Mouse (Mus musculus) G1E (cell line): ENCODE results near the gene Tmf1. TPM values are rescaled to one million over a fixed set of nuclear protein-coding genes. Genes with fewer than 3 reads are reported as not detected.

ENCODE experiments used
- ATAC-seq: 2 replicates; pipeline ENCODE4 v1.8.0; 2016; ENCODE audit warnings: mild to moderate bottlenecking; ENCODE audit not compliant: insufficient number of reproducible peaks, poor library complexity, low FRiP score, severe bottlenecking; ENCODE audit errors: extremely low read depth
- DNase-seq: peaks from one replicate; pipeline ENCODE4 v3.0.0; 2012; ENCODE audit warnings: low spot score
- H3K27me3 ChIP-seq: 2 replicates; pipeline ENCODE4 v1.6.1; 2012; ENCODE audit warnings: mild to moderate bottlenecking, low read length, inconsistent platforms; ENCODE audit not compliant: insufficient read depth
- H3K36me3 ChIP-seq: replicated peaks from 2 replicates; pipeline ENCODE3; 2012; ENCODE audit warnings: mild to moderate bottlenecking, inconsistent platforms
- H3K4me1 ChIP-seq: 2 replicates; pipeline ENCODE4 v1.6.1; 2012; ENCODE audit warnings: low read depth, low read length, inconsistent platforms, mixed read lengths; ENCODE audit not compliant: insufficient read depth
- H3K4me3 ChIP-seq: 2 replicates; pipeline ENCODE4 v1.5.1; 2012; ENCODE audit warnings: low read depth, mild to moderate bottlenecking, inconsistent platforms, low read length, moderate library complexity, mixed read lengths
- H3K9me3 ChIP-seq: replicated peaks from 2 replicates; pipeline ENCODE4 v1.6.1; 2012; ENCODE audit warnings: inconsistent platforms
- CTCF ChIP-seq: IDR thresholded peaks from 2 replicates; pipeline ENCODE4 v1.5.1; 2012; ENCODE audit warnings: low read depth, low read length, inconsistent platforms, mixed read lengths
- GATA1 ChIP-seq: IDR thresholded peaks from 2 replicates; pipeline ENCODE4 v1.6.1; 2012; ENCODE audit warnings: borderline replicate concordance, low read length, inconsistent platforms, mixed read lengths
- GATA2 ChIP-seq: IDR thresholded peaks from 2 replicates; pipeline ENCODE4 v1.6.1; 2012; ENCODE audit warnings: low read depth, low read length, inconsistent platforms, borderline replicate concordance
- POLR2AphosphoS5 ChIP-seq: IDR thresholded peaks from 2 replicates; pipeline ENCODE4 v1.6.1; 2012; ENCODE audit warnings: low read depth, low read length, inconsistent platforms; ENCODE audit not compliant: insufficient replicate concordance
- TAL1 ChIP-seq: conservative IDR thresholded peaks from 2 replicates; pipeline ENCODE4 v1.6.1; 2012; ENCODE audit warnings: low read depth, low read length, inconsistent platforms, mixed read lengths
- polyA plus RNA-seq: library from polyadenylated mRNA; stranded (reverse); fragments of >175 nt; gene quantifications from 2 replicates; pipeline ENCODE4 v1.2.3, GENCODE M21; 2012
- total RNA-seq, 2 experiments: library from RNA; stranded (forward) in 1 of 2; stranded (reverse) in 1 of 2; fragments of 200-1000 nt in 1 of 2; fragments of >200 nt in 1 of 2; fragmentation: Nextera tagmentation in 1 of 2; gene quantifications; 2 replicates each; pipeline ENCODE4 v1.2.3; 2014 to 2017

Gene Tmf1
- total and polyA plus RNA-seq, 3 experiments = 6.6 to 121 (median 38.5) TPM

DNA sequence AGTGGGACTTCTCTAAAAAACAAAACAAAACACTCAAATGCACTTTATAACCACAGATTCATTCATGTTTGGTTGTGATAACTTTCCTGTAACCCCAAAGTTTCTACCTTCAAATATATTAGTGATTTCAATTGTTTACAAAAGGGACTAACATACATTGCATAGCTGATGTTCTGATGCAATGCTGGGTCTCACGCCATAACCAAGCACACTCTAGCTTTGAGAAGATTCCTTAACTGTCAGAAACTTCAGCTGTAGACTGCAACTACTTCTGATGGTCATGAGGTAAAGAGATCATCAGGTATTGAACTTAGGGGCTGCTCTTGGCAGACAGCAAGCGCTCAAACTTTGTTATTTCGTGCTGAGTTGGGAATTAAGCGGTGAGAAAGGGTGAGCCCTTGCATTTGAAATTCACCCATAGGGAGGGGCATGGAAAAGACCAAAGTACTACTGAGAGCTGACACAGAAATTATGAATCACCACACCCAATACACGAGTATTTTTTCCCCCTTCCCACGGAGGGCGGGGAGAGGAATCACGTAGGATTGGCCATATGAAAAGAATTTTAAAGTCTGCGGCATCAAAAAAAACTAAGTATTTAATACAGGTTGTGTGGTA lies 25.4 kb upstream of the Tmf1 start:
- ATAC-seq (no peak), DNase-seq (no peak)
- Histone ChIP-seq H3K4me1 (peaks cover 34% of the 10 kb centered on the region), H3K9me3 (no peaks in the 10 kb centered on the region), H3K4me3 (peak overlapping the region; percentile 89), H3K36me3 (peaks cover 15% of the 10 kb centered on the region), H3K27me3 (no peaks in the 10 kb centered on the region)
- TF ChIP-seq CTCF = no peak
- no peak for TF ChIP-seq TAL1

DNA sequence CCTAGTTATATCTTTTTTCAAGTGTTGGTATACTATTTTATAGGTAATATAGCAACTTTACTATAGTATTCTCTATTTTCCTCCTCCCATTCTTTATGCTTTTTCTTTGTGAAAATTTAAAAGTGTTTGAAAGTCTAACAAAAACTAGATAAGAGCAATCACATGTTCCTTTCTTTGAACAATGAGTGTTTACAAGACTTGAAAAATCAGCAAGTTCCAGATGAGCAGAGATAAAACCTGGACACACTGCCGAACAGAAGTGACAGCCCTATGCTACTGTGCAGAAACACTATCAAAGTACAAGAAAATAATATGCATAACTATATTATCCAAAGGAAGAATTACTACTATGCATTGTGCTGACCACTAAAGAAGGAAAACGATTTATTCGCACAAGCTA lies 23.6 kb upstream of the Tmf1 start:
- H3K4me1 ChIP-seq = peaks cover 25% of the 10 kb centered on the region
- TF ChIP-seq POLR2AphosphoS5 (no peak), TAL1 (no peak), GATA1 (no peak), CTCF (no peak), GATA2 (no peak)
- H3K4me3 ChIP-seq = no peak overlapping the region
- H3K27me3 ChIP-seq = no peaks in the 10 kb centered on the region
- no peak for ATAC-seq
- H3K36me3 ChIP-seq = peaks cover 25% of the 10 kb centered on the region
- DNase-seq = no peak
- H3K9me3 ChIP-seq = no peaks in the 10 kb centered on the region

- H3K27me3 ChIP-seq = no peaks in the 10 kb centered on the region
- no peaks in the 10 kb centered on the region for H3K9me3 ChIP-seq
- H3K4me1 ChIP-seq = peaks cover 15% of the 10 kb centered on the region
- no peak for ATAC-seq
- peaks cover 44% of the 10 kb centered on the region for H3K36me3 ChIP-seq
- DNase-seq = no peak
- no peak overlapping the region for H3K4me3 ChIP-seq
- no peak for TF ChIP-seq POLR2AphosphoS5
- no peak for TF ChIP-seq GATA2
- TF ChIP-seq CTCF = no peak
- no peak for TF ChIP-seq GATA1
- TF ChIP-seq TAL1 = no peak
Observed at GRCm38 (mm10) chr6:97200437-97200836, 21.5 kb upstream of the Tmf1 start.

- TF ChIP-seq GATA1 (no peak), POLR2AphosphoS5 (no peak), CTCF (no peak), GATA2 (no peak), TAL1 (no peak)
Observed at GRCm38 (mm10) chr6:97179367-97179828, 476 bp upstream of the Tmf1 start.

DNA sequence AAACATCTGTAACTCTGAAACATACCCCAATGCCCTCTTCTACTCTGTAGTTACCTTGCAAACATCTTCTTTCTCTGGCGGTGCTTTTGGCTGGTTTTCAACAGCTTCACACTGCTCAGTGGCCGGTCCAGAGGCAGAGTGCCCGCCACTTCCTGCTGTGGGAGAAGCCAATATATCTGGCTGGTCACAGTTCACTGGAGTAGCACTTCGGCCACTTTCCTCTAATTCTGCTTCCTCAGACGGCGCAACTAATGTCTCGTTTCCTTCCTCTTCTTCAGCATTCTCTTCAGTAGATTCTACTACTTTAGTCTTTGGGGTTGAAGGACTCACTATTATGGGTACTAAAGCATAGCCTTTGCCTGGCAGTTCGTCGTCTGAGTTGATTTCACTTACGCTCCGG lies 3.2 kb downstream of the Tmf1 start:
- no peaks in the 10 kb centered on the region for H3K9me3 ChIP-seq
- DNase-seq (no peak), ATAC-seq (no peak)
- H3K27me3 ChIP-seq = no peaks in the 10 kb centered on the region
- no peak overlapping the region for H3K4me3 ChIP-seq
- TF ChIP-seq TAL1 = no peak
- TF ChIP-seq GATA1 = no peak
- no peak for TF ChIP-seq POLR2AphosphoS5
- TF ChIP-seq CTCF = no peak
- no peak for TF ChIP-seq GATA2
- peaks cover 26% of the 10 kb centered on the region for H3K4me1 ChIP-seq
- peaks cover 46% of the 10 kb centered on the region for H3K36me3 ChIP-seq

More at GRCm38 (mm10) chr6:97179367-97179828, 476 bp upstream of the Tmf1 start:
- H3K36me3 ChIP-seq = peaks cover 35% of the 10 kb centered on the region
- DNase-seq = peak; percentile 31
- H3K4me3 ChIP-seq = peak overlapping the region; percentile 92
- H3K4me1 ChIP-seq = peaks cover 26% of the 10 kb centered on the region
- ATAC-seq = peak; percentile 81
- no peaks in the 10 kb centered on the region for H3K9me3 ChIP-seq
- no peaks in the 10 kb centered on the region for H3K27me3 ChIP-seq

- Histone ChIP-seq H3K36me3 (peaks cover 30% of the 10 kb centered on the region), H3K4me3 (no peak overlapping the region), H3K9me3 (no peaks in the 10 kb centered on the region), H3K27me3 (no peaks in the 10 kb centered on the region), H3K4me1 (peaks cover 22% of the 10 kb centered on the region)
- no peak for TF ChIP-seq GATA2
- TF ChIP-seq GATA1 = no peak
- TF ChIP-seq TAL1 = no peak
- no peak for TF ChIP-seq CTCF
- no peak for TF ChIP-seq POLR2AphosphoS5
- no peak for DNase-seq
- ATAC-seq = no peak
Observed at GRCm38 (mm10) chr6:97150156-97150555, 28.8 kb downstream of the Tmf1 start.
